Mouse (Mus musculus): ENCODE measurements around the gene Cpm.

DNA sequence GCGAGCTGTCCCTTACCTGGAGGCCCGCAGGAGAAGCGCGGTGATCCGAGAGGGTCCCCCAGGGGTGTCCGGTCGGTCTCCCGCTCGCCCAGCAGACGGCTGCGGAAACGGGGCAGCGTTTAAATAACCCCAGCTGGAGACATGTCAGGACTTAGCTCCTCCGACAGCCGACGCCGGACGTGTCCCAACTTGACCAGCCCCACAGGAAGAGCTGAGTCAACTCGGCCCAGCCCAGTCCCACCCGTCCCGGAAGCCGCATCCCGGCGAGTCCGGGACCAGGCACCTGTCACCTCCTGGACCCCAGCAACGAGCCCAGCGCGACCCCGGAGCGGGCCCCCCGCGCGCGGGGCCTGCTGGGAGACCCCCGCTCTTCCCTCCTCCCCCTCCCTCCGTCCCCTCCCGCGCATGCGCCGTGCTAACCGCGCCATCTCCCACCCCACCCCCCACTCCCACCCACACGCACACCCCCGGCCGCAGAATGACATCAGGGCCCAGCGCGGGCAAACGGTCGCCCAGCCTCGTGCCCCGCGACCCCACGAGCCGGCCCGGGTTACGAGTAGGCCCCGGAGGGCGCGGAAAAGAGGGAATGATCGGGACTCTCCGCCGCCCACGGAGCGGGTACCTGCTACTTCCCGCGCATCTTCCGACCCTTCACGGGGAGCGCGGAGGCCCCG lies 80.8 kb downstream of the Cpm start:
- TF ChIP-seq CTCF (IDR thresholded peaks at IDR 0.05) = no peak
- TF ChIP-seq EP300 (IDR thresholded peaks at IDR 0.05; ENCODE audit: insufficient read depth, low read depth, low read length) = 0 out of 2 replicates have a peak, but pooled peaks have one; percentile 24

All from heart, adult 2 months (tissue).